ENCODE assay signal across 9 mouse cellular contexts in the genomic region with DNA sequence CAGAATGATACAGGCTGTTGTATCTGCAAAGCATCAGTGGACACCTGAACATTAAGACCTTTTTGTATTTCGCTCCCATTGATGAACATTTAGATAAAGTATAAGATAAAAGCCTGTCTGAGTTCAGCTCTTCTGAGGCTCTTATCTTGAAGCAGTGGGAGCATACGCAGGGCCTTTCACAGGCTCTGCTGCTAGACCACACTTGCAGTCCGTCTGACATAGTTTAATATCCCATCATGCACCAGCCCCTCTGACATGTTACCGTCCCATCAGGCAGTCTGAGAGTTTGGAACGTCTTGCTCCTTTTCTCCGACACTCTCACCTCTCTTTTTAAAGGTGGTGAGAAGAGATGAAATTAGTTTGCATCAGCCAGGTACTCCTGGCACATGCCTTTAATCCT. TPM values are rescaled to one million over a fixed set of nuclear protein-coding genes. Genes with fewer than 3 reads are reported as not detected.
DNase-seq lines count a peak whose midpoint lies in the region; ATAC-seq and TF ChIP-seq lines count a peak whose summit lies in the region.
"Had no signal": no experiment of that assay in that cellular context is flagged by ENCODE, and none has a peak within 500 bp of the region (broad histone marks: within the 10 kb centered on the region; RNA-seq: fewer than 3 reads in every experiment).

No protein-coding gene starts in this region.

- H3K9ac ChIP-seq in lung, embryonic 14.5 days = no peak overlapping the region
- H3K9ac ChIP-seq in forebrain, embryonic 16.5 days (replicated peaks; ENCODE audit: low read depth, low read length) = 0 out of 2 replicates have a peak overlapping the region, but pooled peaks have one; percentile 24
- no peak overlapping the region; the same call in 1 of the 2 replicates for H3K9ac ChIP-seq in liver, embryonic 12.5 days
- peak overlapping the region; percentile 99 for H3K9ac ChIP-seq in neural tube, embryonic 13.5 days

- ATAC-seq in lung, embryonic 14.5 days (ENCODE audit: insufficient read depth) = no peak
- ATAC-seq in forebrain, embryonic 16.5 days = no peak
- no peak for ATAC-seq in liver, embryonic 12.5 days
- no peak for ATAC-seq in neural tube, embryonic 13.5 days (ENCODE audit: low read depth)

- H3K4me1 ChIP-seq in lung, embryonic 14.5 days (ENCODE audit: insufficient read depth) = 0 out of 2 replicates have a peak, but pooled peaks cover 3% of the 10 kb centered on the region
- peaks cover 20% of the 10 kb centered on the region for H3K4me1 ChIP-seq in forebrain, embryonic 16.5 days (replicated peaks; ENCODE audit: control insufficient read depth, insufficient read depth, low read length)
- H3K4me1 ChIP-seq in liver, embryonic 12.5 days = peaks cover 24% of the 10 kb centered on the region
- peaks cover 35% of the 10 kb centered on the region for H3K4me1 ChIP-seq in neural tube, embryonic 13.5 days (replicated peaks)

- H3K4me3 ChIP-seq in lung, embryonic 14.5 days (ENCODE audit: low read depth, low read length) = 0 out of 2 replicates have a peak overlapping the region, but pooled peaks have one; percentile 85
- H3K4me3 ChIP-seq in forebrain, embryonic 16.5 days (replicated peaks; ENCODE audit: low read length) = no peak overlapping the region; the same call in 1 of the 2 replicates
- H3K4me3 ChIP-seq in liver, embryonic 12.5 days = 0 out of 2 replicates have a peak overlapping the region, but pooled peaks have one; percentile 16
- H3K4me3 ChIP-seq in neural tube, embryonic 13.5 days = peak overlapping the region; percentile 80

- peak; percentile 32 for DNase-seq in lung, embryonic 14.5 days
- no peak for DNase-seq in lung, postnatal 4 days
- no peak for DNase-seq in adrenal gland, adult 18-20 months (ENCODE audit: low spot score in 2 of 2)
- no peak for DNase-seq in spleen, adult 12 weeks (ENCODE audit: low spot score)
- DNase-seq: heart, postnatal 36 days; right cerebral cortex, postnatal 4 days had no signal

- H3K4me2 ChIP-seq in lung, embryonic 14.5 days = peak overlapping the region; percentile 74
- peak overlapping the region; percentile 66 for H3K4me2 ChIP-seq in forebrain, embryonic 16.5 days (ENCODE audit: low read length)
- H3K4me2 ChIP-seq in liver, embryonic 12.5 days = peak overlapping the region; percentile 82
- peak overlapping the region; percentile 74 for H3K4me2 ChIP-seq in neural tube, embryonic 13.5 days

- H3K36me3 ChIP-seq in lung, embryonic 14.5 days (ENCODE audit: insufficient read depth) = peaks cover 12% of the 10 kb centered on the region
- peaks cover 7% of the 10 kb centered on the region; the same call in 1 of the 2 replicates for H3K36me3 ChIP-seq in forebrain, embryonic 16.5 days (ENCODE audit: control insufficient read depth, insufficient read depth)
- H3K36me3 ChIP-seq in liver, embryonic 12.5 days = peaks cover 11% of the 10 kb centered on the region
- peaks cover 9% of the 10 kb centered on the region; the same call in 1 of the 2 replicates for H3K36me3 ChIP-seq in neural tube, embryonic 13.5 days

- no peaks in the 10 kb centered on the region for H3K27me3 ChIP-seq in lung, embryonic 14.5 days (ENCODE audit: insufficient read depth, low read length)
- H3K27me3 ChIP-seq in forebrain, embryonic 16.5 days (replicated peaks; ENCODE audit: control insufficient read depth, insufficient read depth, low read length) = no peaks in the 10 kb centered on the region
- H3K27me3 ChIP-seq in liver, embryonic 12.5 days (replicated peaks) = no peaks in the 10 kb centered on the region
- H3K27me3 ChIP-seq in neural tube, embryonic 13.5 days = no peaks in the 10 kb centered on the region

- no peak overlapping the region for H3K27ac ChIP-seq in lung, embryonic 14.5 days (ENCODE audit: low read depth)
- no peak overlapping the region for H3K27ac ChIP-seq in forebrain, embryonic 16.5 days (ENCODE audit: low read length)
- no peak overlapping the region for H3K27ac ChIP-seq in liver, embryonic 12.5 days
- H3K27ac ChIP-seq in neural tube, embryonic 13.5 days (replicated peaks) = no peak overlapping the region

- no peaks in the 10 kb centered on the region for H3K9me3 ChIP-seq in lung, embryonic 14.5 days (ENCODE audit: low read depth, low read length)
- H3K9me3 ChIP-seq in forebrain, embryonic 16.5 days (ENCODE audit: control insufficient read depth, low read length) = no peaks in the 10 kb centered on the region
- no peaks in the 10 kb centered on the region for H3K9me3 ChIP-seq in liver, embryonic 12.5 days (replicated peaks)
- H3K9me3 ChIP-seq in neural tube, embryonic 13.5 days = no peaks in the 10 kb centered on the region

- no peak for TF ChIP-seq CTCF in lung, embryonic 14.5 days (IDR thresholded peaks at IDR 0.05; ENCODE audit: low read depth)

- WGBS in lung, embryonic 14.5 days = 54% methylated on average over 6 of the region's 6 CpGs
- WGBS in forebrain, embryonic 16.5 days = 76% methylated on average over 6 of the region's 6 CpGs
- 55% methylated on average over 6 of the region's 6 CpGs for WGBS in liver, embryonic 12.5 days (ENCODE audit: insufficient replicate concordance)
- 90% methylated on average over 6 of the region's 6 CpGs for WGBS in neural tube, embryonic 13.5 days

RNA-seq across cellular contexts. Expression of a gene that starts 19.9 kb away (rescaled TPM):
- 71.6 and 75.9 TPM in 2 replicates for polyA plus RNA-seq in lung, embryonic 14.5 days (2014; fragmentation: Nextera tagmentation; extraction: Ambion mirVana)
- 69.6 and 78.4 TPM in 2 replicates for polyA plus RNA-seq in forebrain, embryonic 16.5 days (2015; fragmentation: Nextera tagmentation; extraction: Ambion mirVana)
- polyA plus RNA-seq in liver, embryonic 12.5 days (2016; fragmentation: Nextera tagmentation; extraction: Ambion mirVana) = 28.1 and 28.7 TPM in 2 replicates
- polyA plus RNA-seq in neural tube, embryonic 13.5 days (2015; fragmentation: Nextera tagmentation; extraction: Ambion mirVana) = 90.6 and 99.3 TPM in 2 replicates
- total RNA-seq in adrenal gland, adult 18-20 months (2021) = 10 to 100 TPM; 20.3 to 27.3 TPM

RNA-seq across cellular contexts. Expression of a gene that starts 20.2 kb away (rescaled TPM):
- polyA plus RNA-seq in lung, embryonic 14.5 days (2014; fragmentation: Nextera tagmentation; extraction: Ambion mirVana) = 968 and 977 TPM in 2 replicates
- polyA plus RNA-seq in forebrain, embryonic 16.5 days (2015; fragmentation: Nextera tagmentation; extraction: Ambion mirVana) = 725 and 751 TPM in 2 replicates
- polyA plus RNA-seq in liver, embryonic 12.5 days (2016; fragmentation: Nextera tagmentation; extraction: Ambion mirVana) = 553 and 579 TPM in 2 replicates
- 1,026 and 1,207 TPM in 2 replicates for polyA plus RNA-seq in neural tube, embryonic 13.5 days (2015; fragmentation: Nextera tagmentation; extraction: Ambion mirVana)
- 1,000 to 10,000 TPM; 1,022 to 1,412 TPM for total RNA-seq in adrenal gland, adult 18-20 months (2021)

Comparison
In these comparisons a context has a peak if more than half of its experiments do, and no peak if none do; other contexts are left out.
1. H3K9ac ChIP-seq: peak in forebrain, embryonic 16.5 days (single experiment) and neural tube, embryonic 13.5 days (single experiment); none in lung, embryonic 14.5 days (single experiment) and liver, embryonic 12.5 days (single experiment).
2. Peak in every context shown above with its lines, with median percentiles within 50 percentile points of each other: H3K4me2 ChIP-seq.